In genomic region chr3:137977629-137978041, GRCm38 (mm10) we compare ENCODE assay signal across 10 mouse cellular contexts. TPM values are rescaled to one million over a fixed set of nuclear protein-coding genes. Genes with fewer than 3 reads are reported as not detected.
DNase-seq lines count a peak whose midpoint lies in the region; ATAC-seq and TF ChIP-seq lines count a peak whose summit lies in the region.
"Had no signal": no experiment of that assay in that cellular context is flagged by ENCODE, and none has a peak within 500 bp of the region (broad histone marks: within the 10 kb centered on the region; RNA-seq: fewer than 3 reads in every experiment).

No protein-coding gene starts in this region.

- H3K4me1 ChIP-seq in E14TG2a.4 (replicated peaks; ENCODE audit: low read depth, low read length) (peaks cover 95% of the 10 kb centered on the region), ES-E14 (ENCODE audit: control insufficient read depth in 2 of 2, insufficient read depth in 2 of 2, low read length in 2 of 2, poor library complexity in 1 of 2) (peaks cover 10 to 16% of the 10 kb centered on the region in 2 experiments)
- H3K4me1 ChIP-seq in hindbrain, embryonic 10.5 days (replicated peaks), result peaks cover 20% of the 10 kb centered on the region
- H3K4me1 ChIP-seq in liver, postnatal 0 days (ENCODE audit: insufficient read depth), result peaks cover 59% of the 10 kb centered on the region

- TF ChIP-seq EP300 in liver, postnatal 0 days (IDR thresholded peaks at IDR 0.05; ENCODE audit: low read depth), result no peak

- no peaks in the 10 kb centered on the region for H3K9me3 ChIP-seq in E14TG2a.4 (ENCODE audit: low read length)
- H3K9me3 ChIP-seq in ES-E14 (ENCODE audit: control insufficient read depth, insufficient read depth, low read depth, low read length), result no peaks in the 10 kb centered on the region
- no peaks in the 10 kb centered on the region for H3K9me3 ChIP-seq in hindbrain, embryonic 10.5 days
- H3K9me3 ChIP-seq in liver, postnatal 0 days (ENCODE audit: low read length), result no peaks in the 10 kb centered on the region
- H3K9me3 ChIP-seq: heart, embryonic 10.5 days had no signal

- peak overlapping the region; percentile 24; the same call in 1 of the 2 replicates for H3K9ac ChIP-seq in ES-E14 (ENCODE audit: insufficient read depth, low read depth, low read length, poor library complexity, severe bottlenecking)
- H3K9ac ChIP-seq in liver, postnatal 0 days (replicated peaks), result peak overlapping the region; percentile 6; the same call in 1 of the 2 replicates
- H3K9ac ChIP-seq: liver, embryonic 14.5 days had no signal

- H3K27me3 ChIP-seq in E14TG2a.4 (ENCODE audit: insufficient read depth, low read length), result no peaks in the 10 kb centered on the region
- H3K27me3 ChIP-seq in hindbrain, embryonic 10.5 days (ENCODE audit: insufficient read depth, poor library complexity, severe bottlenecking), result peaks cover 4% of the 10 kb centered on the region; the same call in 1 of the 2 replicates
- H3K27me3 ChIP-seq in liver, postnatal 0 days (ENCODE audit: insufficient read depth, low read length), result no peaks in the 10 kb centered on the region

- H3K36me3 ChIP-seq in E14TG2a.4 (ENCODE audit: insufficient read depth, low read length) (no peaks in the 10 kb centered on the region; the same call in 1 of the 2 replicates), ES-E14 (ENCODE audit: control insufficient read depth, insufficient read depth, low read length, poor library complexity, severe bottlenecking) (no peaks in the 10 kb centered on the region)
- H3K36me3 ChIP-seq in hindbrain, embryonic 10.5 days, result no peaks in the 10 kb centered on the region
- peaks cover 7% of the 10 kb centered on the region for H3K36me3 ChIP-seq in liver, postnatal 0 days (replicated peaks; ENCODE audit: insufficient read depth, low read length)
- H3K36me3 ChIP-seq: heart, embryonic 10.5 days had no signal

- in situ Hi-C loops in ES-E14 (cut with MboI; ENCODE audit: low sequenced_read_pairs in 2 of 2, unreplicated experiment in 2 of 2), result no loop called here

- peak overlapping the region; percentile 54 for H3K4me3 ChIP-seq in E14TG2a.4 (replicated peaks; ENCODE audit: low read length)
- H3K4me3 ChIP-seq in ES-E14 (ENCODE audit: insufficient read depth in 1 of 2, low read depth in 1 of 2, low read length in 2 of 2, poor library complexity in 1 of 2, severe bottlenecking in 1 of 2), result peak overlapping the region; percentile 25 to 30; a peak in 1 of 4 replicates
- H3K4me3 ChIP-seq in hindbrain, embryonic 10.5 days, result no peak overlapping the region
- 0 out of 2 replicates have a peak overlapping the region, but pooled peaks have one; percentile 66 for H3K4me3 ChIP-seq in liver, postnatal 0 days (ENCODE audit: low read depth, low read length)
- H3K4me3 ChIP-seq: heart, embryonic 10.5 days had no signal

- no peak for TF ChIP-seq CTCF in E14TG2a.4 (conservative IDR thresholded peaks at IDR 0.05; ENCODE audit: low read length)
- no peak for TF ChIP-seq CTCF in liver, postnatal 0 days (IDR thresholded peaks at IDR 0.05; ENCODE audit: low read depth)

- 18% methylated on average over 6 of the region's 6 CpGs for WGBS in hindbrain, embryonic 10.5 days
- WGBS in liver, postnatal 0 days (ENCODE audit: insufficient replicate concordance), result 51% methylated on average over 6 of the region's 6 CpGs

- H3K4me2 ChIP-seq in liver, postnatal 0 days (ENCODE audit: low read depth, low read length), result peak overlapping the region; percentile 78

- H3K27ac ChIP-seq in ES-E14 (ENCODE audit: insufficient read depth, low read depth, low read length, poor library complexity, severe bottlenecking), result peak overlapping the region; percentile 85
- peak overlapping the region; percentile 57; the same call in 1 of the 2 replicates for H3K27ac ChIP-seq in hindbrain, embryonic 10.5 days
- 0 out of 2 replicates have a peak overlapping the region, but pooled peaks have one; percentile 9 for H3K27ac ChIP-seq in liver, postnatal 0 days (ENCODE audit: low read depth)
- H3K27ac ChIP-seq: heart, embryonic 10.5 days; liver, embryonic 14.5 days had no signal

- ATAC-seq in liver, postnatal 0 days, result no peak

- intact Hi-C loops in gastrocnemius, postnatal 14 days (cut with DNase I; ENCODE audit: low total_unique reads), result no loop called here

- no peak for DNase-seq in ES-E14 (ENCODE audit: low read depth, low spot score)
- DNase-seq in hindbrain, embryonic 10.5 days (ENCODE audit: low spot score), result no peak
- no peak for DNase-seq in liver, postnatal 0 days
- DNase-seq in gastrocnemius, postnatal 14 days, result no peak
- DNase-seq in adrenal gland, adult 2 months, result no peak
- DNase-seq in embryo, embryonic 11 days, result no peak
- DNase-seq: kidney, adult 8-10 months had no signal

TF ChIP-seq in ES-E14, 5 proteins besides CTCF, POLR2A, EP300 and RAD21:
- no peak for TF ChIP-seq CHD2 (IDR thresholded peaks at IDR 0.05; ENCODE audit: low read depth, low read length)

RNA-seq across cellular contexts. Expression of gene Dapp1, which starts 3.7 kb away (rescaled TPM):
- total RNA-seq in ES-E14 (2012; rRNA removed), result 6.8 and 11.5 TPM in 2 replicates
- polyA plus RNA-seq in hindbrain, embryonic 10.5 days (2016; fragmentation: Nextera tagmentation; extraction: Ambion mirVana), result 2.3 and 2.4 TPM in 2 replicates
- polyA plus RNA-seq in liver, postnatal 0 days (2015; fragmentation: Nextera tagmentation; extraction: Ambion mirVana), result 9.6 and 10.3 TPM in 2 replicates
- total RNA-seq in gastrocnemius, postnatal 14 days (2021), result 1 to 10 TPM in 1 of 2 experiments, under 1 TPM in 1; 0.84 to 1.1 TPM
- 1 to 10 TPM; 3.8 to 4.7 TPM for total RNA-seq in adrenal gland, adult 2 months (2021)
- polyA plus RNA-seq in adrenal gland, adult 2 months (2012; rRNA removed), result 1.8 and 2.6 TPM in 2 replicates

RNA-seq across cellular contexts. Expression of gene Lamtor3, which starts 59.3 kb away (rescaled TPM):
- 39.3 and 41.4 TPM in 2 replicates for total RNA-seq in ES-E14 (2012; rRNA removed)
- 82.8 and 83.3 TPM in 2 replicates for polyA plus RNA-seq in hindbrain, embryonic 10.5 days (2016; fragmentation: Nextera tagmentation; extraction: Ambion mirVana)
- 44.3 and 46.5 TPM in 2 replicates for polyA plus RNA-seq in liver, postnatal 0 days (2015; fragmentation: Nextera tagmentation; extraction: Ambion mirVana)
- total RNA-seq in gastrocnemius, postnatal 14 days (2021), result 10 to 100 TPM; 47.3 to 51.2 TPM
- 10 to 100 TPM; 69.4 to 69.9 TPM for total RNA-seq in adrenal gland, adult 2 months (2021)
- polyA plus RNA-seq in adrenal gland, adult 2 months (2012; rRNA removed), result 9.2 and 12.9 TPM in 2 replicates

Comparison
In these comparisons a context has a peak if more than half of its experiments do, and no peak if none do; other contexts are left out.
1. H3K27ac ChIP-seq: peak in every context shown above with its lines; median percentile 85 in ES-E14; 57 in hindbrain, embryonic 10.5 days; 9 in liver, postnatal 0 days.